Mouse (Mus musculus) cerebral cortex, adult 2 months (tissue): ENCODE data around the gene Cpne4.

ENCODE experiments used
- WGBS: fragments of 180-500 bp; shearing (Covaris S2); methylation state at CpG from one replicate; pipeline ENCODE4 v1.1.7; 2018; 5-methylcytosine and 5-hydroxymethylcytosine counted together

Cpne4 gene

GRCm38 (mm10) chr9:105048351-105048750 lies 501.3 kb downstream of the Cpne4 start:
- 36% methylated on average over 10 of the region's 10 CpGs for WGBS

DNA sequence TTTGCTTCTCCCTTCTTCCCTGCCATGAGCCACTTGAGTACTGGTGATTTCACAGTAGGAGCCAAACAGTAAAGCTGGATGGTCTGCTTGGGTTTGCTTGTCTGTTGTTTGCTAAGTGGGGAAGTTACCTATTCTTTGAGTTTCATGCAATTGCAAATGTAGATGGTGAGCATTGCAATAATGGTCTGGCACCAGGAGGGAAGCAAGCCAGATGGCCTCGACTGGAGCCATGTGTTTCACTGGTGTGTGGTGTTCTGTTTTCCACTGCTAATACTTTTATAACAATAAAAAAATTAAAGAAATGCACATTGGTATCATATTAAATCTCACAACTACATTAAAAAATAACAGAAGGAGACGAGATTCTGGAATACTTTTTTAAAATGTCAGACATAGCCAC lies 502.6 kb downstream of the Cpne4 start:
- WGBS = 52% methylated on average over 2 of the region's 2 CpGs

DNA sequence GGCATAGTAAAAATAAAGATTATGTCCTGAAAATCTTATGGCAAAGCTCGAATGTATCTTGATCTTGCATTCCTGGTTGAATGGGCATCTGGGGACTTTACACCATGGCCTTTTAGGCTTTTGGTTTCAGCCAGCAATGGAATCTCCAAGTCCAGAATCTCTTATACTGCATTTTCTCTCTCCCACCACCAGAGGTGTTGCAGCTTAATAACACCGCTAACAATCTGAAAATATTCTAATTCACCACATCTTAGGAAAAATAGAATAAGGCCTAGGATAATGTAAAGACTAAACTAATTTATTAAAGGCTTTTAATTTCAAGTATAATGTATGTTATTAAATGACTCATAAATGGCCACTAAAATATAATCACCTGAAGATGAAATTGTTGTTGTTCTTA lies 503.2 kb downstream of the Cpne4 start:
- WGBS = 64% methylated on average over 2 of the region's 2 CpGs

- WGBS = under 1% methylated on average over 31 of the region's 31 CpGs
These were observed 506.1 kb downstream of the Cpne4 start, which contains the start of gene Mrpl3 for GRCm38 (mm10) chr9:105053147-105053557. Mrpl3 (plus strand) TSS chr9:105053239.

DNA sequence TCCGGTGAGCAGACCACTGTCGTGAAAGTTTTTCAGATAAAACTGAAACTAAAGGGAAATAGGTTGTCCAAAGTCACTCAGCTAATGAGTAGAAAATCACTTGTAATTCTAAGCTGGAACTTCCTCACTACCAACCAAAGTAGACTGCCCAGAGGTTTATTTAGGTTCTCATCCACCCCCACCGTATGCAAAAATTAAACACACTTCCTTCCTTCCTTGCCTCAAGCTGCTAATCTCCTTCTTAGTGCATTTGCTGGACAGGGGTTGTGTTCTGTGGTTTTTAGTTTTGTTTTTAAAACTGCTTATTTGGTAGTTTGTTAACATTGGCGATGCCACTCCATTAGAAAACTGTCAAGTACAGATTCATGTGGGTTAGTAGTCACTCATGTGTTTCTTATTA lies 506.7 kb downstream of the Cpne4 start:
- WGBS = 40% methylated on average over 4 of the region's 4 CpGs

- WGBS = 78% methylated on average over 10 of the region's 10 CpGs
These were observed 522.0 kb downstream of the Cpne4 start for GRCm38 (mm10) chr9:105069106-105069505.

DNA sequence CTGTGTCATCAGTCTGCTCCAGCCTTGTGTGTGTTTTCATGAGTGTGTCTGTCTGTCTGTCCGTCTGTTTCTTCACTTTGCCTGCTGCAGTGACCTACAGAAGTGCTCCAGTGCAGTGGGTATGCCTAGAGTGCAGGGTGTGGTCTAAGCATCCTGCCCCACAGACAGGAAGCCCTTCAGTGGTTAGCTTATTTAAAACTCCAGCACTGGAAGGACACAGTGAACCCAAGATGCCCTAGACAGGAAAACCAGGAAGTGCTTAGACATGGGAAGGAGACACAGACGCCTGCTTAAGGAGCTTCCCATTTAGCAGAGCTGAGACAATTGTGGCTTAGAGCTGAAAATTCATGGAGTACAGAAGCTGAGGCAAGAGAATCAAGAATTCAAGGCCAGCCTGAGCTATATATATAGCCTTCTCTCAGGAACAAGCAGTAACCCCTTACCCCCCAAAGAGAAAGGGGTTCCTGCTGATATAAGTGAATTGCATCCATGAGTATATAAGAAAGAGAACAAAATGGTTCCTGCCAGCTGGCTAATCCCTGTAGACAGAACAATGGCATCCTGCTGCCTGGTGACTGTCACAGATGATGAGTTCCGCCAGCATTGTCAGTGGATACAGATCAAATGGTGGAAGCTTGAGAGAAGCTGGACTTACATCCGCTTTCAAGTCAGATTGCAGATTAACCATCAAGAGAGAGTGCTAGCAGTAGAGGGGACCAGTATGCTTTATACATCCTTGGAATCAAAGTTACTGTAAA lies 526.1 kb downstream of the Cpne4 start:
- WGBS = 76% methylated on average over 4 of the region's 4 CpGs

- WGBS = 92% methylated on average over 8 of the region's 8 CpGs
These were observed 527.8 kb downstream of the Cpne4 start for GRCm38 (mm10) chr9:105074851-105075250.

- WGBS = 92% methylated on average over 13 of the region's 13 CpGs
These were observed 529.8 kb downstream of the Cpne4 start for GRCm38 (mm10) chr9:105076756-105077424.

DNA sequence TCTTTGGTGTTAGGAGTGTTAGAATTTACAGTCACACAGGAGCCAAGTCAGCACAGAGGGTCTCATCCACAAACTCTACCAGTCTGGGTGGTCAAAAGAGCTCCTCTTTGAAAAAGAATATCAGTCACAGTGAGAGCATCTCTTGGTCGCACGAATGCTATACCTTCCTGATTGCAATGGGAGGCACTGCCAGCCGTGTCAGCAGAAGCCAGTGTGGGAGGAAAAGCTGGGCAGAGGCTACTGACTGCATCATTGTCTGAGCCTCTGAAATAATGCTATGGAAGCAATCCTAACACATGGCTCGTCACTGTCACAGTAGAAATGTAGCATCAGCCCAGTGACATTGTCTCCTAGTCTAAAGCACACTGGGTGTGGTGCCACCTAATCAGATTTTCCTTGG lies 531.4 kb downstream of the Cpne4 start:
- WGBS = 58% methylated on average over 4 of the region's 4 CpGs

- 89% methylated on average over 3 of the region's 3 CpGs for WGBS
These were observed 533.2 kb downstream of the Cpne4 start for GRCm38 (mm10) chr9:105080246-105080645.
